Mouse (Mus musculus): ENCODE measurements at regions not wholly inside any gene's neighbourhood (a gene's known extent, or its start where the extent isn't known, plus 50 kb on each side); places are given as distances from the start of the nearest gene placed in this dataset.

- no peak for DNase-seq (ENCODE audit: low read depth, low spot score)
These were observed 90.9 kb upstream of the Cdkn2b start for GRCm38 (mm10) chr4:89401696-89402095.

DNA sequence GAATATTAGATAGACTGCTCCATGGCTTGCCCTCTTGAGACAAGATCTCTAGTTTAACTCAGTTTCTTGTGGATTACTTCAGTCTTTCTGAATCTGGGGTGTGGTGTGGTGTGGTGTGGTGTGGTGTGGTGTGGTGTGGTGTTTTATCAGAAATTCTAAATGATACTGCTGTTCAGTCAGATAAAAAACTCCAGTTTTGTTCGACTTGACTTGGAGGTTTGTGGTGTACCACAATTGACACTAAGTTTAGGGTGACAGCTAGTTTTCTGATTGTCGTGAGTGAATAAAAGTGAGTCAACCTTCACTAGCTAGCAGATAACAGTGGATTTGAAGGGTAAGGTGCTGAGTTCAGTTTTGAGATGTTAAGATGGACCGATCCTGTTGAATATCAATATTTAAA is 89.5 kb upstream of the Cdkn2b start:
- DNase-seq (ENCODE audit: low read depth, low spot score), result no peak

DNA sequence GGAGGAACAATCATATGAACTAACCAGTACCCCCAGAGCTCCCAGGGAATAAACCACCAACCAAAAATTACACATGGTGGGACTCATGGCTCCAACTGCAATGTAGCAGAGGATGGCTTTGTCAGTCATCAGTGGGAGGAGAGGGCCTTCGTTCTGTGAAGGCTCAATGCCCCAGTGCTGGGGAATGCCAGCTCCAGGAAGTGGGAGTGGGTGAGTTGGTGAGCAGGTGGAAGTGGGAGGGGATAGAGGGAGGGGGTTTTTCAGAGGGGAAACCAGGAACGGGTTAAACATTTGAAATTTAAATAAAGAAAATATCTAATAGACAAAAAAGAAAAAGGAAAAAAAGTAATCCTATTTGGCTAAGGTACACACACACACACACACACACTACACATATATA is 88.4 kb upstream of the Cdkn2b start:
- no peak for DNase-seq (ENCODE audit: low read depth, low spot score)

- no peak for DNase-seq (ENCODE audit: low read depth, low spot score)
These were observed 85.2 kb upstream of the Cdkn2b start for GRCm38 (mm10) chr4:89396020-89396419.

DNA sequence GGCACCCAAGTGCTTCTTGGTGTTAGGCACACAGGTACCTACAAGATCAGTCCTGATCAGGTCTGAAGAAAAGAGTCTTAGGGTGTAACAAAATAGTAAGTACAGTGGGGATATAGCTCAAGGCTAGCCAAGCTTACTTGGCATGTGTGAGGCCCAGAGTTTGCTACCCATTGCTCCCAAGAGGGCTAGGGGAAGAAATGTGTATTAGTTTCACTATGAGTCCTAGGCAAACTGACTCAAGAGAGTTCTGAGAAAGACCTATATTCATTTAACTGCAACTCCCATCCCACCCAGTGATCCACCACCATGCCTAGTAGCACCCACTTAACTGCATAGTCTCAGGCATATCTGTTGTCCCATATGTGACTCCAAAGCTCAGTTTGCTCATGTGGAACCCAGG is 84.5 kb upstream of the Cdkn2b start:
- DNase-seq (ENCODE audit: low read depth, low spot score), result no peak

GRCm38 (mm10) chr4:89393251-89393711 is 82.4 kb upstream of the Cdkn2b start:
- no peak for DNase-seq (ENCODE audit: low read depth, low spot score)

DNA sequence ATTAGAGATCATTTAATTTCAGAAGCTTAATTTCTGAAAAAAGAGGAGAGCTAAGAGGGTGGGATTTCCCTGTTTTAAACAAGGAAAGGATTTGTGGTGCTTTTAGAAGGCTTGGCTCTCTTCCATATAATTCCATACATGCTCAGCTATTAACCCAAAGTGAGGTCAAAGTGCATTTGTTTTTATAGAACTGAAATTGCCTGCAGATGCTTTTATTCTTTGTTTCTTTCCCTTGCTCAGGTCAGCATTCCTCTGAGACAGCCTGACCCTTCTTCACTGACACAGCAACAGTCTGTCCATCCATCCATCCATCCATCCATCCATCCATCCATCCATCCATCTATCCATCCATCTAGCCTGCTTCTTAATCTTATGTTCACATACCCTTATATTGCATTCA is 82.0 kb upstream of the Cdkn2b start:
- DNase-seq (ENCODE audit: low read depth, low spot score), result no peak

GRCm38 (mm10) chr4:89391463-89392308 is 80.8 kb upstream of the Cdkn2b start:
- no peak for DNase-seq (ENCODE audit: low read depth, low spot score)

GRCm38 (mm10) chr4:89383548-89383947 is 72.7 kb upstream of the Cdkn2b start:
- DNase-seq (ENCODE audit: low read depth, low spot score), result no peak

GRCm38 (mm10) chr4:89382434-89382976 is 71.7 kb upstream of the Cdkn2b start:
- no peak for DNase-seq (ENCODE audit: low read depth, low spot score)

DNA sequence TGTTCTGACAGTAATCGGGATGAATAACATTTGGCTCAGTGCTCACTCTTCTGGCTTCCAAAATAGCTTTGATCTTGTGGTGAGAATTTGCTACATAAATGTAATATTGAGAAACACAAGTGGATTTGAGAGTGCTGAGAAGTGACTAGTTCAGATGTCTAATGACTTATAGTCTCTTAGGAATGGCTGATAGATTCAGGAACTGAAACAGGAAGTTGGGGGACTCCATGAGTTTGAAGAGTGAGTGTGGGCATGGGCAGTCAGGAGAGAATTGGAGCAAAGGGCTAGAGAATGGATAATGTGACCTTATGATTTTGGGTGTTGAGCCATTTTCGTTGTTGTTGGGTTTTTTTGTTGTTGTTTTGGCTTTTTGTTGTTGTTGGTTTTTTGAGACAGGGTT is 70.9 kb upstream of the Cdkn2b start:
- no peak for DNase-seq (ENCODE audit: low read depth, low spot score)

GRCm38 (mm10) chr4:89381077-89381476 is 70.2 kb upstream of the Cdkn2b start:
- DNase-seq (ENCODE audit: low read depth, low spot score), result no peak

GRCm38 (mm10) chr4:89380330-89380945 is 69.6 kb upstream of the Cdkn2b start:
- DNase-seq (ENCODE audit: low read depth, low spot score), result no peak

GRCm38 (mm10) chr4:89379622-89380329 is 68.9 kb upstream of the Cdkn2b start:
- no peak for DNase-seq (ENCODE audit: low read depth, low spot score)

DNA sequence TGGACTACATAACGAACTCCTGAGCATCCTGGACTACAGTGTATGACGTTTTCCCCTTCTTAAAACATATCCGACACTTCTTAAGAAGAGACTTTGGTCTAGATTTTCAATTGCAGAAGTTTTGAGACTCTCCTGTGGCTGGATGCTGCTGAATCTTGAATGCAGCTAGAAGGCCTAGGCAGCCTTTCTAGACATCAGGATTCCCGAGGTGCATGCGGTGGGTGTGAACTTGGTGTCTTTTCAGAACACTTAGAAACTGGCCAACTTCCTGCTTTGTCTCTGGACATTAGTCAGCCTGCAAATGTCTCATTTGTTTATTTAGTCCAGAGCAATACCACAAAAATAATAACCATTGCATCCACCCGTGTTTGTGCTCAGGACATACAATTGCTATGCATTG is 61.8 kb upstream of the Cdkn2b start:
- no peak for DNase-seq (ENCODE audit: low read depth, low spot score)

DNA sequence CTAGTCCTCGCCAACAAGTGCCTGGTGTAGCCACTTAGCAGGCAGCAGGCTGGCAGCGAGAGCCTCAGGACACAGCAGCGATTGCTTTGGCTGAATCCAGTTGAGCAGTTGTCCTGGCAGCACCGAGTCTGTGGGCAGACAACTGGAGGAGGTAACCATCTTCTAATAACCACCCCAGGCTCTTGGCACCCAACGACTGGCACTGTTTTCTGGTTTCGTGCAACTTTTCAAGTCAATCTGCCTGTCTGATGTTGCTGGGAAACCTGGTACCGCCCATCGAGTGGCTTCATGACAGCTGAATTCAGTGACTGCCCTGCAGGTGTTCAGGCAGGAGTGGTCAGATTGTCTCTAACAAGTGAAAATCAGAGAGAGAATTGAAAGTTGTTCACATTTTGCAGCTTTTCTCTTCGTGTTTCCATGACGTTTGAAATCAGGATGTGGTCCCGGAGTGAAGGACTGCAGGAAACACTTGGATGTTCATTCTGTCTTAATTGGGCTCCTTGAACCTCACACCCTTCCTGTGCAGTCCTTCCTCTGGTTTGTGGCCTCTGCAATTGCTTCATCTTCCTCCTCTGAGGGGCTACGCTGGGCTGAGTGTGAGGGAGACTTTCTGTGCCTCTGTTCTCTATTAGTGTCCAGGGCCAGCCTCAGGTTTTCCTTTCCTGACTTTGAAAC is 58.1 kb upstream of the Cdkn2b start:
- DNase-seq (ENCODE audit: low read depth, low spot score), result no peak

DNA sequence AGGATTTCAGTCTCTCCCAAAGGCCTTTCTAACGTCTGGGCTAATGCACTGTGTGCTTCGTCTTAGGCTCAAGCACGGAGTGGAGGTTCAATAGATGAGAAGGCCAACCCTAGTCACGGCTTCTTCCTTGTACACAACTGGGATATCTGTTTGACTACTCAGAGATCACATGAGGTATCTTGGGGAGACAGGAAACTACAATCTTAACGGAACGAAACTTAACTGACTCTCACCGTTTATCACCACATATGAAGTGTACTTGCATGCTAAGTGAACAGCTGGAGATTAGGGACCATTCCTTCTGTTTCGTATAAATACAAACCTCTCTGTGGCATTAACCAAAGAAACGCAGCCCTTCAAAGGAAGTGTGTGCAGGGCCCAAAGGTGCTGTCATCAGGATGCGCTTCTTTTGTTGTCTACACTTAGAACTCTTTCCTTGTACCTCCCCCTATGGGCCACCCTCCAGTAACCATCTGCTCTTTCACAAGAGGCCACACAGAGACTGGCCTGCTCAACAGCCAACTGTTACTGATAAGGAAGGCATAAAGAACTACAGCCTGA is 55.8 kb upstream of the Cdkn2b start:
- DNase-seq (ENCODE audit: low read depth, low spot score), result no peak

DNA sequence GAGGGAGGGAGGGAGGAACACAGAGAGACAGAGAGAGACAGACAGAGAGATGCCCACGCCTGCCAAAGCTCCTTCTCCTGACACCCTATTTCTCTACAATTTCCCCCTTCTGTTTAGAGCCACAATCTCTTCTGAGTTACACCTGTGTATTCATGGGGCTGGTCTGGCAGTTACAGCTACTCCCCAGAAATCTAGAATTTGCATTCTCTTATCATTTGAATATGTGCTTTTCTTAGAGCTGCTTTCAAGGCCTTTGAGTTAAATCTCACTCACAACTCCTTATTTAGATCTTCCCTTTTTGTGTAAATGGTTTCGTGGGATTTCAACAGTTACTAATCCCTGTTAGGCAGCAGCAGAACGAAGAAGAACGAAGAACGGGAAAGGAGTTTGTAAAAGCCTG is 55.0 kb upstream of the Cdkn2b start:
- DNase-seq (ENCODE audit: low read depth, low spot score), result no peak

- DNase-seq (ENCODE audit: low read depth, low spot score), result no peak
These were observed 52.4 kb upstream of the Cdkn2b start for GRCm38 (mm10) chr4:89363150-89363683.

- DNase-seq (ENCODE audit: low read depth, low spot score), result no peak
These were observed 51.8 kb upstream of the Cdkn2b start for GRCm38 (mm10) chr4:89362650-89363049.

GRCm38 (mm10) chr4:89361316-89361715 is 50.5 kb upstream of the Cdkn2b start:
- DNase-seq (ENCODE audit: low read depth, low spot score), result no peak

Measured in forelimb bud, embryonic 11.5 days (tissue).